Mouse (Mus musculus) heart, adult 8-10 months (tissue): ENCODE results near the gene Lrrc34. TPM values are rescaled to one million over a fixed set of nuclear protein-coding genes. Genes with fewer than 3 reads are reported as not detected.

Experiments used
- DNase-seq: peaks from one replicate; pipeline ENCODE4 v3.0.0; 2022; ENCODE audit warnings: low spot score
- total RNA-seq, 4 experiments: library from RNA; stranded (reverse); gene quantifications; 2 replicates each; pipeline ENCODE4 v1.2.4; 2022

The Lrrc34 gene
- total RNA-seq, 4 experiments from 2014 or later: not detected

- DNase-seq: no peak
Measured at GRCm38 (mm10) chr3:30599711-30600545, 47.7 kb downstream of the Lrrc34 start, which contains the start of gene Actrt3. TSS of gene Actrt3 (minus strand) at chr3:30599939.

DNA sequence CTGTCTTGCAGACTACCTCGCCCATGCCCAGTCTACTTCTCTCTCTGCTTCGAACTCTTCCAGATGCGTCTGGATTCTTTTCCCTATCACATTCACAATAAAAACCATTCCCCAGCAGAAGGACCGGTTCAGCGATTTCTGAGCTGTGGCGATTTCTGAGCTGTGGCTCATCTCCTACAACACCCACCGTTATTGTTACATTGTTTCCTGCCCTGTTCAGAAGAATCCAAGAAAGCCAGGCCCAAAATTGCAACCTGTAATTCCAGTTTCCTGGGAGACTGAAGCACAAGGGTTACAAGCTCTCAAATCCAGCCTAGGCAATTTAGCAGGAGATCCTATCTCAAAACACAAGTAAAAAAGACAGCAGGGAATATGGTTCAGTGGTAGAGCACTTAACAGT lies 50.4 kb downstream of the Lrrc34 start:
- DNase-seq: no peak

- peak; percentile 31 for DNase-seq
Measured at GRCm38 (mm10) chr3:30595111-30595832, 52.4 kb downstream of the Lrrc34 start.

GRCm38 (mm10) chr3:30593719-30594485 lies 53.8 kb downstream of the Lrrc34 start:
- no peak for DNase-seq

GRCm38 (mm10) chr3:30592418-30592853 lies 55.2 kb downstream of the Lrrc34 start:
- DNase-seq: peak; percentile 56

DNA sequence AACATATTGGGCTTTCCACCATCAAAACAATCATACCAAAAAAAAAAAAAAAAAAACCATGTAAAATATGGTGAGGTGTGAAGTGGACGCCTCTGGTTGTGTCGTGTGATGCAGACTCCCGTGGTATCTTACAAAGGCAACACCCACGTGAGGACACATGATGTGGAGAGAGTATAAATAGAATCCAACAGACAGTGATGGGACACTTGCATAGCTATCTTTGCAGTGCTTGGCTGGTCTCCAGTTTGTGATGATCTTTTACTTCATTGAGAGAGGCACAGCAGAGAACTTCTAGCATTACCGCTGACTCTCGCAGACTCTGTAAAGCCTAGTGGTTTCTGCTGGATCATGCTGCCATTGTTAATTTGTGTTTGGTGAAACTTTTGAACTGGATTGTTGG lies 58.8 kb downstream of the Lrrc34 start:
- DNase-seq: no peak

Other genes with a start within 250 kb of the Lrrc34 start
- 10 to 100 TPM; 13.6 to 19.5 (median 16.5) TPM for gene Mecom, start 99.9 kb downstream of the Lrrc34 start, total RNA-seq
- gene Actrt3, start 47.9 kb downstream of the Lrrc34 start, total RNA-seq: not detected
- gene Mynn, start 45.8 kb downstream of the Lrrc34 start, total RNA-seq: 10 to 100 TPM; 10.1 to 13.4 (median 11.9) TPM
- gene Lrriq4, start 3.4 kb downstream of the Lrrc34 start, total RNA-seq: not detected
- under 1 TPM in 2 of 4 experiments, not detected in 2; 0.19 to 0.47 TPM for gene Lrrc31, start 52.0 kb upstream of the Lrrc34 start, total RNA-seq
- gene Samd7, start 98.4 kb upstream of the Lrrc34 start, total RNA-seq: not detected
- 10 to 100 TPM; 36.4 to 41.1 (median 38.2) TPM for gene Sec62, start 145.0 kb upstream of the Lrrc34 start, total RNA-seq
- gene Gpr160, start 208.1 kb upstream of the Lrrc34 start, total RNA-seq: 1 to 10 TPM; 1.4 to 2.5 (median 2.0) TPM